16 mouse cellular contexts compared by ENCODE assay signal in genomic region chr8:71313951-71314350, GRCm38 (mm10). TPM values are rescaled to one million over a fixed set of nuclear protein-coding genes. Genes with fewer than 3 reads are reported as not detected.
A peak's percentile ranks its signal among the peaks of the same experiment; 100 is the strongest.
DNase-seq lines count a peak whose midpoint lies in the region; ATAC-seq and TF ChIP-seq lines count a peak whose summit lies in the region.
"Had no signal": no experiment of that assay in that cellular context is flagged by ENCODE, and none has a peak within 500 bp of the region (broad histone marks: within the 10 kb centered on the region; RNA-seq: fewer than 3 reads in every experiment).

No protein-coding gene starts in this region.

- no peak for TF ChIP-seq POLR2A in cerebellum, adult 2 months (IDR thresholded peaks at IDR 0.05; ENCODE audit: borderline replicate concordance, insufficient read depth, low read length)

- H3K36me3 ChIP-seq in heart, embryonic 14.5 days (ENCODE audit: control insufficient read depth, insufficient read depth, low read length): peaks cover 29% of the 10 kb centered on the region
- H3K36me3 ChIP-seq in erythroblast, embryonic 14.5 days (ENCODE audit: control insufficient read depth): peaks cover 38% of the 10 kb centered on the region
- peaks cover 3% of the 10 kb centered on the region; the same call in 1 of the 2 replicates for H3K36me3 ChIP-seq in liver, embryonic 16.5 days (ENCODE audit: control insufficient read depth, insufficient read depth)
- H3K36me3 ChIP-seq: midbrain, embryonic 15.5 days had no signal

- no peaks in the 10 kb centered on the region for H3K9me3 ChIP-seq in heart, embryonic 14.5 days (ENCODE audit: control insufficient read depth, low read length)
- no peaks in the 10 kb centered on the region for H3K9me3 ChIP-seq in erythroblast, embryonic 14.5 days (ENCODE audit: control insufficient read depth, low read length)
- no peaks in the 10 kb centered on the region for H3K9me3 ChIP-seq in liver, embryonic 16.5 days (replicated peaks; ENCODE audit: control insufficient read depth, low read length)
- H3K9me3 ChIP-seq: embryonic facial prominence, embryonic 15.5 days; midbrain, embryonic 15.5 days had no signal

- H3K9ac ChIP-seq in heart, embryonic 14.5 days (ENCODE audit: low read length): peak overlapping the region; percentile 64
- H3K9ac ChIP-seq in liver, embryonic 16.5 days (ENCODE audit: low read depth, low read length): peak overlapping the region; percentile 35
- H3K9ac ChIP-seq: embryonic facial prominence, embryonic 15.5 days; lung, embryonic 14.5 days; midbrain, embryonic 15.5 days had no signal

- peaks cover 24 to 52% of the 10 kb centered on the region in 2 experiments for H3K4me1 ChIP-seq in heart, embryonic 14.5 days (ENCODE audit: control insufficient read depth in 2 of 2, insufficient read depth in 2 of 2, low read length in 2 of 2)
- H3K4me1 ChIP-seq in erythroblast, embryonic 14.5 days (ENCODE audit: control insufficient read depth): peaks cover 59% of the 10 kb centered on the region
- peaks cover 45% of the 10 kb centered on the region for H3K4me1 ChIP-seq in liver, embryonic 16.5 days (ENCODE audit: control insufficient read depth, low read depth, low read length)
- H3K4me1 ChIP-seq in cerebellum, adult 2 months (ENCODE audit: control insufficient read depth, insufficient read depth, low read length): no peaks in the 10 kb centered on the region

- no peak for ATAC-seq in heart, embryonic 14.5 days (ENCODE audit: insufficient number of reproducible peaks, insufficient read depth, low FRiP score, low read depth)
- ATAC-seq in liver, embryonic 16.5 days (ENCODE audit: low read depth): peak; percentile 76
- ATAC-seq: forebrain, embryonic 14.5 days; midbrain, embryonic 15.5 days had no signal

- H3K4me3 ChIP-seq in heart, embryonic 14.5 days (ENCODE audit: control insufficient read depth in 1 of 2, insufficient read depth in 1 of 2, low read depth in 1 of 2, low read length in 2 of 2): no peak overlapping the region
- H3K4me3 ChIP-seq in erythroblast, embryonic 14.5 days (replicated peaks): peak overlapping the region; percentile 41
- H3K4me3 ChIP-seq in liver, embryonic 16.5 days (ENCODE audit: low read depth, low read length): no peak overlapping the region
- H3K4me3 ChIP-seq in cerebellum, adult 2 months (replicated peaks; ENCODE audit: insufficient read depth, low read depth, low read length): no peak overlapping the region
- H3K4me3 ChIP-seq: embryonic facial prominence, embryonic 15.5 days; midbrain, embryonic 15.5 days had no signal

- peak overlapping the region; percentile 11; the same call in 1 of the 2 replicates for H3K4me2 ChIP-seq in heart, embryonic 14.5 days (ENCODE audit: low read length)
- peak overlapping the region; percentile 47 for H3K4me2 ChIP-seq in liver, embryonic 16.5 days (ENCODE audit: low read depth, low read length)
- H3K4me2 ChIP-seq: embryonic facial prominence, embryonic 15.5 days; lung, embryonic 14.5 days; midbrain, embryonic 15.5 days had no signal

- DNase-seq in heart, postnatal 4 days: no peak
- peak; percentile 56 for DNase-seq in c-Kit-negative CD71-positive TER-119-positive erythroid progenitor cells, embryonic 14.5 days (ENCODE audit: low read depth, low spot score)
- no peak for DNase-seq in embryo, embryonic 10 days (ENCODE audit: low spot score)
- DNase-seq in cerebellum, adult 2 months: no peak
- DNase-seq: adrenal gland, adult 2 months; cerebellum, adult 8-10 months; kidney, adult 2 months; kidney, postnatal 25 days; lung, embryonic 14.5 days; thymus, postnatal 36 days had no signal

- H3K27ac ChIP-seq in heart, embryonic 14.5 days (replicated peaks in 1 of 2; ENCODE audit: control insufficient read depth in 1 of 2, insufficient read depth in 1 of 2, low read depth in 2 of 2, low read length in 2 of 2): peak overlapping the region; percentile 82 to 98
- H3K27ac ChIP-seq in liver, embryonic 16.5 days (ENCODE audit: low read length): peak overlapping the region; percentile 83
- H3K27ac ChIP-seq in cerebellum, adult 2 months (ENCODE audit: insufficient read depth, low read length): no peak overlapping the region
- H3K27ac ChIP-seq: embryonic facial prominence, embryonic 15.5 days; midbrain, embryonic 15.5 days had no signal

- TF ChIP-seq CTCF in cerebellum, adult 2 months (IDR thresholded peaks at IDR 0.05; ENCODE audit: borderline replicate concordance, insufficient read depth, low read depth, low read length): no peak

- WGBS in heart, embryonic 14.5 days: 48% methylated on average over 2 of the region's 2 CpGs
- 36% methylated on average over 2 of the region's 2 CpGs for WGBS in liver, embryonic 16.5 days (ENCODE audit: insufficient replicate concordance)
- WGBS in cerebellum, adult 2 months: 92% methylated on average over 2 of the region's 2 CpGs

- H3K27me3 ChIP-seq in heart, embryonic 14.5 days (ENCODE audit: control insufficient read depth, insufficient read depth, low read length): no peaks in the 10 kb centered on the region
- no peaks in the 10 kb centered on the region for H3K27me3 ChIP-seq in erythroblast, embryonic 14.5 days (ENCODE audit: control insufficient read depth)
- no peaks in the 10 kb centered on the region for H3K27me3 ChIP-seq in liver, embryonic 16.5 days (ENCODE audit: control insufficient read depth, insufficient read depth, low read depth, low read length)
- no peaks in the 10 kb centered on the region for H3K27me3 ChIP-seq in cerebellum, adult 2 months (ENCODE audit: control insufficient read depth, insufficient read depth, low read length)
- H3K27me3 ChIP-seq: embryonic facial prominence, embryonic 15.5 days; midbrain, embryonic 15.5 days had no signal

RNA-seq across cellular contexts. Expression of gene Haus8, which starts 41.2 kb away (rescaled TPM):
- 134 and 144 TPM in 2 replicates for polyA plus RNA-seq in heart, embryonic 14.5 days (2014; fragmentation: Nextera tagmentation; extraction: Ambion mirVana)
- 10 to 100 TPM; 81.3 to 82.0 TPM for total RNA-seq in heart, postnatal 4 days (2021)
- 3.5 and 4.5 TPM in 2 replicates for polyA plus RNA-seq in erythroblast, embryonic 14.5 days (2012)
- 42.8 and 47.1 TPM in 2 replicates for polyA plus RNA-seq in liver, embryonic 16.5 days (2015; fragmentation: Nextera tagmentation; extraction: Ambion mirVana)
- 15.4 and 17.6 TPM in 2 replicates for polyA plus RNA-seq in cerebellum, adult 2 months (2012; rRNA removed)

RNA-seq across cellular contexts. Expression of gene Myo9b, which starts 41.4 kb away (rescaled TPM):
- polyA plus RNA-seq in heart, embryonic 14.5 days (2014; fragmentation: Nextera tagmentation; extraction: Ambion mirVana): 16.8 and 17.9 TPM in 2 replicates
- 10 to 100 TPM; 47.8 to 51.5 TPM for total RNA-seq in heart, postnatal 4 days (2021)
- polyA plus RNA-seq in erythroblast, embryonic 14.5 days (2012): 3.9 and 4.3 TPM in 2 replicates
- polyA plus RNA-seq in liver, embryonic 16.5 days (2015; fragmentation: Nextera tagmentation; extraction: Ambion mirVana): 7.4 and 7.8 TPM in 2 replicates
- polyA plus RNA-seq in cerebellum, adult 2 months (2012; rRNA removed): 27.5 and 28.9 TPM in 2 replicates

RNA-seq across cellular contexts. Expression of gene Use1, which starts 52.7 kb away (rescaled TPM):
- polyA plus RNA-seq in heart, embryonic 14.5 days (2014; fragmentation: Nextera tagmentation; extraction: Ambion mirVana): 87.1 and 95.4 TPM in 2 replicates
- 100 to 1,000 TPM in 1 of 2 experiments, 10 to 100 TPM in 1; 99.4 to 106 TPM for total RNA-seq in heart, postnatal 4 days (2021)
- 16.3 and 17.0 TPM in 2 replicates for polyA plus RNA-seq in erythroblast, embryonic 14.5 days (2012)
- polyA plus RNA-seq in liver, embryonic 16.5 days (2015; fragmentation: Nextera tagmentation; extraction: Ambion mirVana): 40.7 and 41.2 TPM in 2 replicates
- 199 and 204 TPM in 2 replicates for polyA plus RNA-seq in cerebellum, adult 2 months (2012; rRNA removed)

RNA-seq across cellular contexts. Expression of gene Ocel1, which starts 57.1 kb away (rescaled TPM):
- polyA plus RNA-seq in heart, embryonic 14.5 days (2014; fragmentation: Nextera tagmentation; extraction: Ambion mirVana): 3.6 TPM in 2 replicates
- total RNA-seq in heart, postnatal 4 days (2021): 1 to 10 TPM; 7.9 to 9.9 TPM
- polyA plus RNA-seq in erythroblast, embryonic 14.5 days (2012): 6.6 and 7.5 TPM in 2 replicates
- 3.9 and 4.7 TPM in 2 replicates for polyA plus RNA-seq in liver, embryonic 16.5 days (2015; fragmentation: Nextera tagmentation; extraction: Ambion mirVana)
- polyA plus RNA-seq in cerebellum, adult 2 months (2012; rRNA removed): 7.3 and 8.0 TPM in 2 replicates
